Mouse (Mus musculus): ENCODE measurements around the gene Gskip. TPM values are rescaled to one million over a fixed set of nuclear protein-coding genes. Genes with fewer than 3 reads are reported as not detected.
A peak's percentile ranks its signal among the peaks of the same experiment; 100 is the strongest.

The Gskip gene
- polyA plus RNA-seq, 1 experiment from 2014 or later = 10.1 TPM

DNA sequence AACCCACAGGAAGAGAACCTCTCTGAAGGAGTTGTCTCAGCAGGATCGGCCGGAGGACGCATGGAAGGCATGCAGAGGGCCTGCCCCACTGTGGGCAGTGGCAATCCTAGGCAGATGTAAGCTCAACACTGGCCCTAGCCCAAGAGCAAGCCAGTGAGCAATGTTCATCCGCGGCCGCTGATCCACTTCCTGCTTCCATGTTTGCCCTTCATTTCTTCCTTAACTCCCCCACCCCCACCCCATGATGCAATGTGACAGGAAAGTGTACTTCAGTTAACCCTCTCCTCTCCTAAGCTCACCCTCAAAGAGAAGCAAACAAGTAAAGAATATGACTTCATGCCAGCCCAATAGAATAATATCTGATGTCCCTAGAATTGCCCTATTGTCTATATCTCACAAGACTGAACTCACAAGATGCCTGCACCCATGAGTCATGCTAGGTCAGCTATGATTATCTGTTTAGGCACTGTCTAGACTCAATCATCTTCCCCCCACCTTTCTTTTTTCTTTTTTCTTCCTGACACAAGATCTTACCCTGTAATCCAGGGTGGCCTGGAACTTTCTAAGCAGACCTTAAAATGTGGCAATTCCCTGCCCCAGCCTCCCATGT is 46.3 kb downstream of the Gskip start:
- no peaks in the 10 kb centered on the region for H3K36me3 ChIP-seq (ENCODE audit: control insufficient read depth, insufficient read depth)
- no peak for ATAC-seq (ENCODE audit: low read depth)
- H3K4me2 ChIP-seq (ENCODE audit: low read depth, low read length) = no peak overlapping the region
- H3K4me3 ChIP-seq (ENCODE audit: low read depth, low read length) = no peak overlapping the region
- 43% methylated on average over 6 of the region's 6 CpGs for WGBS (ENCODE audit: insufficient replicate concordance)
- peaks cover 23% of the 10 kb centered on the region for H3K4me1 ChIP-seq (ENCODE audit: control insufficient read depth, low read depth, low read length)
- H3K9me3 ChIP-seq (replicated peaks; ENCODE audit: control insufficient read depth, low read length) = no peaks in the 10 kb centered on the region
- no peak overlapping the region for H3K9ac ChIP-seq (ENCODE audit: low read depth, low read length)
- no peaks in the 10 kb centered on the region for H3K27me3 ChIP-seq (ENCODE audit: control insufficient read depth, insufficient read depth, low read depth, low read length)
- H3K27ac ChIP-seq (ENCODE audit: low read length) = no peak overlapping the region

DNA sequence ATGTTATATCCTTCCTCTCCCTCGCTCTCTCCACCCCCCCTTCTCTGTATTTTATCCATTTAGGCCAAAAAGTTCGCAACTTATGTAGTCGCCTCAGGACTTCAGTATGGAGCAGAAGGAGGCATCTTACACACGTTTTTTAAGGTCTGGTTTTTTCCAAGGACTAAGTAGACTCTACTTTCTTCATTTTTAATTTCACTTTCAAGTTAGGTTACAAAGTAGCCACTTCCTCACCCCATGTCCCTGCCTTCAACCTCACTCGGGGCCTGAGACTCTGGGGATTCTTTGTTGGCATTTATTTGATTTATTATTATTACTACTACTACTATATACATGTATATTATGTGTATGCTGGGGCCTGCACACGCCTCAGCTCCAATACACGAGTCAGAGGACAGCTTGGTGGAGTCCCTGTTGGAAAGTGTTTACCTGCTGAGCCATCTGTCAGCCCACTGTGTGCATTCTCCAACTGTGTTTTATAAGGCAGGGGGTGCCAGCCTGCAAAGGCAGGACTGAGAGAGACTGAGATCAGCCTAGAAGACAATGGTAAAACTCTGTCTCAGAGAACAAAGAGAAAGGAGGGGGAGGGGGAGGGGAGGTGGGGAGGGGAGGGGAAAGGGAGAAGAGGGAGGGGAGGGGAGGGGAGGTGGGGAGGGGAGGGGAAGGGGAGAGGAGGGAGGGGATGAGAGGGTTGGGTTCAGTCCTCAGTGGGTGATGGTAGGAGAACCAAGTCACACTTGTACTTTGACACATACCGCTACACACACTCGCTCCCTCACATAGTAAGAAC is 48.9 kb downstream of the Gskip start:
- no peak overlapping the region for H3K4me2 ChIP-seq (ENCODE audit: low read depth, low read length)
- no peak overlapping the region for H3K9ac ChIP-seq (ENCODE audit: low read depth, low read length)
- H3K4me3 ChIP-seq (ENCODE audit: low read depth, low read length) = no peak overlapping the region
- no peaks in the 10 kb centered on the region for H3K36me3 ChIP-seq (ENCODE audit: control insufficient read depth, insufficient read depth)
- H3K9me3 ChIP-seq (replicated peaks; ENCODE audit: control insufficient read depth, low read length) = no peaks in the 10 kb centered on the region
- no peak for ATAC-seq (ENCODE audit: low read depth)
- peaks cover 5% of the 10 kb centered on the region for H3K4me1 ChIP-seq (ENCODE audit: control insufficient read depth, low read depth, low read length)
- no peak overlapping the region for H3K27ac ChIP-seq (ENCODE audit: low read length)
- WGBS (ENCODE audit: insufficient replicate concordance) = 64% methylated on average over 9 of the region's 9 CpGs
- no peaks in the 10 kb centered on the region for H3K27me3 ChIP-seq (ENCODE audit: control insufficient read depth, insufficient read depth, low read depth, low read length)

DNA sequence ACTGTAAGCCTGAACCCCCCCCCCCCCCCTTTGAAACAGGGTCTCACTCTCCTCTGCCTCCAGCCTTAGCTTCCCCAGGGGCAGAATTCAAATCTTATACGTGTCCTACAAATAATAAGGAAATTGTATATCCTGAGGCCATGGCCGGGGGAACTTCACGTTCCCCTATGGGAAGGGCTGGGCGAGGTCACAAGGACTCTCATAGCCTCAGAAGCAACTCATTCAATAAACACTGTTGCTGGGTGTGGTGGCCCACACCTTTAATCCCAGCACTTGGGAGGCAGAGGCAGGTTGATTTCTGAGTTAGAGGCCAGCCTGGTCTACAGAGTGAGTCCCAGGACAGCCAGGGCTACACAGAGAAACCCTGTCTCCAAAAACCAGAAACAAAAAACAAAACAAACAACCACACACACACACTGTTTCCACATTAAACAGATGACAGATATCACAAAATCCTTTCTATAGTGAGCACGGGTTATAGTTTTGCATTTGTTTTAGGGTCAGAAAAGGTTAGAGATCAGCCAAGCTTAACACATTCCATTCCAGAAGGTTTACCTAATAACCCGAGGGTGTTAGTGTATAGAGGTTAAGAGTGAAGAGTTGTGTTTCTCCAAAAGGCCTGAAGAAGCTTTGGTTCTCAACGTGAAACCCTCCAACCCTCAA is 50.7 kb downstream of the Gskip start:
- Histone ChIP-seq H3K4me3 (ENCODE audit: low read depth, low read length) (no peak overlapping the region), H3K4me2 (ENCODE audit: low read depth, low read length) (no peak overlapping the region), H3K9ac (ENCODE audit: low read depth, low read length) (no peak overlapping the region), H3K4me1 (ENCODE audit: control insufficient read depth, low read depth, low read length) (peaks cover 5% of the 10 kb centered on the region), H3K36me3 (ENCODE audit: control insufficient read depth, insufficient read depth) (no peaks in the 10 kb centered on the region), H3K9me3 (replicated peaks; ENCODE audit: control insufficient read depth, low read length) (no peaks in the 10 kb centered on the region), H3K27ac (ENCODE audit: low read length) (no peak overlapping the region), H3K27me3 (ENCODE audit: control insufficient read depth, insufficient read depth, low read depth, low read length) (no peaks in the 10 kb centered on the region)
- no peak for ATAC-seq (ENCODE audit: low read depth)
- 58% methylated on average over 7 of the region's 7 CpGs for WGBS (ENCODE audit: insufficient replicate concordance)

DNA sequence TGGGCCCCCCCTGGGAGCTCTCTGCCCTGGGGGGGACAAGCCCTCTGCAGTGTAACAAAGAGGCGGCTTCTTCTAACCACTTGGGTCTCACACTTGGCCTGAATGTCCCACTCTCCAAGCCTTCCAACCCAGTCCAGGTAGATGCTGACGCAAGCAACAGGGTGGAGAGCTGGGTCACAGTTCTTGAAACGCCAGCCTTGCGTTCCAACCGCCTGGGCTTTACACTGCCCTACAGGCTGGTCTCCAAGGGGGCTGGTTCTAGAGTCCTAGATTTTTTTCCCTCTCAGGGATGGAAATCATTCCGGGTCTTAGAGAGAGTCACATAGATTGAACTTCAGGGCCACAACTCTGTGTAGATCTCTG is 51.2 kb downstream of the Gskip start:
- H3K4me2 ChIP-seq (ENCODE audit: low read depth, low read length) = no peak overlapping the region
- no peaks in the 10 kb centered on the region for H3K27me3 ChIP-seq (ENCODE audit: control insufficient read depth, insufficient read depth, low read depth, low read length)
- 78% methylated on average over 6 of the region's 6 CpGs for WGBS (ENCODE audit: insufficient replicate concordance)

DNA sequence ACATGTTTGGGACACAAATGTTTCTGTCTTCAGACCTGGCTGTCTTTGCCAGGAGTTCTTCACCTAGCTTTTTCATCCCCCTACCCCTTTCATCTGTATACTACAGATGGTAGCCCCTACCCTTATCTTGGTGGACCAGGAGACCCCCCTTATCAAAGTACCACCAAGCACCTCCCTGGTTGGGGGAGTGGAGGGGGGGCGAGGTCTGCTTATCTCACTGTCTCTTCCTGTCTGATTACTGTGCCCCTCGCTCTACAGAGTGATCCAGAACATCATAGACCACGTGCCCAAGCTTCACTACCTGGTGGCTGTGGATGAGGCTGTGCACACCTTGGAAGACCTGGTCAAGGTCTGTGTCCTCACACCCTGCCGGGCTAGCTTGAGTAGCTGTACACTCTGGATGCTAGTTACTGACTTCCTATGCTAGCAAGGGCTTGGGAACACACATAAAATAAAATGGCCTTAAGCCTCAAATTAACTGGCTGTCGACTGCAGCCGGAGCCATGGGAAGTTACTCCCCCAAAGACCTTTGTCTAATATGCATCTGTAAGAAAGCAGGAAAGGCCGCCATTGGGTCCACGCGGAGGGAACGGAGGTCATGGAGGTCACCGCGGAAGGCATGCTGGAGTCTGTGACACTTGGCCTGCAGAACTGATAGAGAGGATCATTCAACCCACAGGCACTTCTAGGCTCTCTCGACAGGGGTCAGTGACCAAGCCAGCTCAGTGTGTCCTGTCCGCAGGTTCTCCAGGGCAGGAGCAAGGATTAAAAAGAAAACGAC is 53.9 kb downstream of the Gskip start:
- H3K9me3 ChIP-seq (replicated peaks; ENCODE audit: control insufficient read depth, low read length) = no peaks in the 10 kb centered on the region
- WGBS (ENCODE audit: insufficient replicate concordance) = 64% methylated on average over 15 of the region's 15 CpGs
- peak; percentile 60 for ATAC-seq (ENCODE audit: low read depth)

More for the DNA sequence above, 51.2 kb downstream of the Gskip start:
- Histone ChIP-seq H3K9me3 (replicated peaks; ENCODE audit: control insufficient read depth, low read length) (no peaks in the 10 kb centered on the region), H3K9ac (ENCODE audit: low read depth, low read length) (no peak overlapping the region), H3K4me1 (ENCODE audit: control insufficient read depth, low read depth, low read length) (peaks cover 3% of the 10 kb centered on the region), H3K4me3 (ENCODE audit: low read depth, low read length) (no peak overlapping the region), H3K27ac (ENCODE audit: low read length) (no peak overlapping the region), H3K36me3 (ENCODE audit: control insufficient read depth, insufficient read depth) (no peaks in the 10 kb centered on the region)
- ATAC-seq (ENCODE audit: low read depth) = no peak

DNA sequence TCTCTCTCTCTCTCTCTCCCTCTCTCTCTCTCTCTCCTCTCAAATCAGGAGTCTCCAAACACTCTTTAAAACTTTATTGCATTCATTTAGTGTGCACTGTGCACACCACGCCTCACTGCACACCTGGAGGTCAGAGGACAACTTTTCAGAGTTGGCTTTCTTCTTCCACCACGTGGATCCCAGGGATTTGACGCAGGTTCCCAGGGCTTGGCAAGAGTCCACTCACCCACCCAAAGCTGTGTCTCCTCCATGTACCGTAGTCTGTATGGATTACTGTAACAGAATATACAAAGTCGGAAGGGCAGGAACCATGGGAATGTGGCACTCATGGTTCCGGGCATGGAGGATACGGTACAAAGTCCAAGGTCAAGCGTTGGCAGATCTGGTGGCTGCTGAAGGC is 55.0 kb downstream of the Gskip start:
- H3K4me2 ChIP-seq (ENCODE audit: low read depth, low read length) = no peak overlapping the region
- WGBS (ENCODE audit: insufficient replicate concordance) = 85% methylated on average over 8 of the region's 8 CpGs

More for the DNA sequence above, 53.9 kb downstream of the Gskip start:
- H3K36me3 ChIP-seq (ENCODE audit: control insufficient read depth, insufficient read depth) = no peaks in the 10 kb centered on the region
- no peak overlapping the region for H3K4me3 ChIP-seq (ENCODE audit: low read depth, low read length)
- no peaks in the 10 kb centered on the region for H3K27me3 ChIP-seq (ENCODE audit: control insufficient read depth, insufficient read depth, low read depth, low read length)
- H3K27ac ChIP-seq (ENCODE audit: low read length) = no peak overlapping the region
- no peaks in the 10 kb centered on the region for H3K4me1 ChIP-seq (ENCODE audit: control insufficient read depth, low read depth, low read length)
- H3K9ac ChIP-seq (ENCODE audit: low read depth, low read length) = no peak overlapping the region
- H3K4me2 ChIP-seq (ENCODE audit: low read depth, low read length) = no peak overlapping the region

DNA sequence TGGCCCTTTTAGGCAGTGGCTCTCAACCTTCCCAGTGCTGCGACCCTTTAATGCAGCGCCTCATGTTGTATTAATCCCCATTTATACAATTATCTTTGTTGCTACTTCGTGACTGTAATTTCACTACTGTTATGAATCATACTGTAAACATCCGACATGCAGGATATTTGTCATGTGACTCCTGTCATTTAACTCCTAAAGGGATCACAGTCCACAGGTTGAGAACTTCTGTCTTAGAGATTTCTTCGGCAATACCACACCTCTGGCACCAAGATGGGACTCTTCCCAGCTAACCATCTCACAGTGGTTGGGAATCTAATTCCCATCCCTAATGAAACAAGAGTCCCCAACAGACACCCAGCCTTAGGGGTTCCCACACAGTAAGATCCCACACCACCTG is 63.5 kb downstream of the Gskip start:
- H3K9ac ChIP-seq (ENCODE audit: low read depth, low read length) = no peak overlapping the region
- H3K4me1 ChIP-seq (ENCODE audit: control insufficient read depth, low read depth, low read length) = no peaks in the 10 kb centered on the region
- no peak overlapping the region for H3K27ac ChIP-seq (ENCODE audit: low read length)
- no peak overlapping the region for H3K4me3 ChIP-seq (ENCODE audit: low read depth, low read length)
- 65% methylated on average over 5 of the region's 5 CpGs for WGBS (ENCODE audit: insufficient replicate concordance)
- H3K27me3 ChIP-seq (ENCODE audit: control insufficient read depth, insufficient read depth, low read depth, low read length) = no peaks in the 10 kb centered on the region
- H3K36me3 ChIP-seq (ENCODE audit: control insufficient read depth, insufficient read depth) = no peaks in the 10 kb centered on the region
- no peak for ATAC-seq (ENCODE audit: low read depth)
- no peak overlapping the region for H3K4me2 ChIP-seq (ENCODE audit: low read depth, low read length)
- H3K9me3 ChIP-seq (replicated peaks; ENCODE audit: control insufficient read depth, low read length) = no peaks in the 10 kb centered on the region

More for the DNA sequence above, 55.0 kb downstream of the Gskip start:
- no peaks in the 10 kb centered on the region for H3K4me1 ChIP-seq (ENCODE audit: control insufficient read depth, low read depth, low read length)
- H3K4me3 ChIP-seq (ENCODE audit: low read depth, low read length) = no peak overlapping the region
- no peak for ATAC-seq (ENCODE audit: low read depth)
- H3K9ac ChIP-seq (ENCODE audit: low read depth, low read length) = no peak overlapping the region
- H3K9me3 ChIP-seq (replicated peaks; ENCODE audit: control insufficient read depth, low read length) = no peaks in the 10 kb centered on the region
- no peaks in the 10 kb centered on the region for H3K27me3 ChIP-seq (ENCODE audit: control insufficient read depth, insufficient read depth, low read depth, low read length)
- H3K36me3 ChIP-seq (ENCODE audit: control insufficient read depth, insufficient read depth) = no peaks in the 10 kb centered on the region
- no peak overlapping the region for H3K27ac ChIP-seq (ENCODE audit: low read length)
